Mouse (Mus musculus) gastrocnemius, adult 8-10 months (tissue): ENCODE measurements around the gene Myo15b. TPM values are rescaled to one million over a fixed set of nuclear protein-coding genes. Genes with fewer than 3 reads are reported as not detected.
A peak's percentile ranks its signal among the peaks of the same experiment; 100 is the strongest.

Experiments used
- DNase-seq, 2 experiments: peaks; one replicate each; pipeline ENCODE4 v3.0.0; 2022; ENCODE audit warnings: low spot score in 2 of 2
- total RNA-seq, 4 experiments: library from RNA; stranded (reverse); gene quantifications; 2 replicates each; pipeline ENCODE4 v1.2.4; 2022

Gene Myo15b
- total RNA-seq, 4 experiments from 2014 or later = not detected

- DNase-seq = no peak
Measured at GRCm38 (mm10) chr11:115863895-115864294, 5.7 kb downstream of the Myo15b start.

- no peak for DNase-seq
Measured at GRCm38 (mm10) chr11:115869393-115869792, 11.2 kb downstream of the Myo15b start.

- no peak for DNase-seq
Measured at GRCm38 (mm10) chr11:115872437-115872836, 14.2 kb downstream of the Myo15b start.

GRCm38 (mm10) chr11:115875935-115876334, 17.7 kb downstream of the Myo15b start:
- DNase-seq = no peak

GRCm38 (mm10) chr11:115876438-115876837, 18.2 kb downstream of the Myo15b start:
- no peak for DNase-seq

GRCm38 (mm10) chr11:115877174-115877755, 19.1 kb downstream of the Myo15b start:
- DNase-seq = no peak

GRCm38 (mm10) chr11:115878071-115878470, 19.9 kb downstream of the Myo15b start:
- no peak for DNase-seq

- no peak for DNase-seq
Measured at GRCm38 (mm10) chr11:115881002-115881401, 22.8 kb downstream of the Myo15b start.

GRCm38 (mm10) chr11:115883251-115883650, 25.0 kb downstream of the Myo15b start:
- DNase-seq = no peak

- no peak for DNase-seq
Measured at GRCm38 (mm10) chr11:115884361-115884760, 26.2 kb downstream of the Myo15b start.

- no peak for DNase-seq
Measured at GRCm38 (mm10) chr11:115885281-115885680, 27.1 kb downstream of the Myo15b start.

GRCm38 (mm10) chr11:115886446-115886845, 28.2 kb downstream of the Myo15b start:
- DNase-seq = no peak

GRCm38 (mm10) chr11:115888020-115888419, 29.8 kb downstream of the Myo15b start:
- no peak for DNase-seq

- DNase-seq = no peak
Measured at GRCm38 (mm10) chr11:115889159-115889558, 31.0 kb downstream of the Myo15b start.

- DNase-seq = no peak
Measured at GRCm38 (mm10) chr11:115892213-115892612, 34.0 kb downstream of the Myo15b start.

GRCm38 (mm10) chr11:115893071-115893470, 34.9 kb downstream of the Myo15b start:
- DNase-seq = no peak

GRCm38 (mm10) chr11:115894755-115895520, 36.7 kb downstream of the Myo15b start:
- no peak for DNase-seq

- DNase-seq = no peak
Measured at GRCm38 (mm10) chr11:115898446-115898845, 40.2 kb downstream of the Myo15b start.

GRCm38 (mm10) chr11:115898886-115899285, 40.7 kb downstream of the Myo15b start:
- no peak for DNase-seq

- peak; percentile 25 to 52 for DNase-seq
Measured at GRCm38 (mm10) chr11:115899486-115900266, 41.5 kb downstream of the Myo15b start, which contains the start of gene Smim5. TSS of gene Smim5 (plus strand) at chr11:115899966.

GRCm38 (mm10) chr11:115900561-115901337, 42.5 kb downstream of the Myo15b start:
- no peak for DNase-seq
